Mouse (Mus musculus) WW6 (cell line): ENCODE measurements around the gene Tas2r106.
A peak's percentile ranks its signal among the peaks of the same experiment; 100 is the strongest.

Experiments used
- DNase-seq: peaks from one replicate; pipeline ENCODE4 v3.0.0-alpha.2; 2013; ENCODE audit warnings: low read depth, low spot score

The Tas2r106 gene

GRCm38 (mm10) chr6:131678786-131679185 lies at the start of gene Tas2r106:
TSS of gene Tas2r106 (minus strand) at chr6:131678886.
- DNase-seq, result no peak

GRCm38 (mm10) chr6:131712803-131713202 lies 34.1 kb upstream of the Tas2r106 start:
- DNase-seq, result peak; percentile 22

- no peak for DNase-seq
Observed at GRCm38 (mm10) chr6:131689963-131690362, 11.3 kb upstream of the Tas2r106 start, which contains the start of gene Tas2r114. TSS of gene Tas2r114 (minus strand) at chr6:131690063.

- no peak for DNase-seq
Observed at GRCm38 (mm10) chr6:131687395-131687794, 8.7 kb upstream of the Tas2r106 start, which contains the start of gene Tas2r105. TSS of gene Tas2r105 (minus strand) at chr6:131687495.

GRCm38 (mm10) chr6:131685644-131686043 lies 7.0 kb upstream of the Tas2r106 start, which contains the start of gene Tas2r104:
TSS of gene Tas2r104 (minus strand) at chr6:131685744.
- DNase-seq, result no peak

- DNase-seq, result no peak
Observed at GRCm38 (mm10) chr6:131660049-131660448, 18.6 kb downstream of the Tas2r106 start, which contains the start of gene Tas2r107. TSS of gene Tas2r107 (minus strand) at chr6:131660149.

- DNase-seq, result no peak
Observed at GRCm38 (mm10) chr6:131630812-131631211, 47.9 kb downstream of the Tas2r106 start, which contains the start of gene Tas2r130. TSS of gene Tas2r130 (minus strand) at chr6:131630912.
